Mouse (Mus musculus): ENCODE data around the gene Safb2. TPM values are rescaled to one million over a fixed set of nuclear protein-coding genes. Genes with fewer than 3 reads are reported as not detected.
A peak's percentile ranks its signal among the peaks of the same experiment; 100 is the strongest.
"Not testable (repeated sequence)": the region's sequence is repeated elsewhere in the genome, so short reads cannot be mapped to it uniquely, and the experiment has no call there.

Gene Safb2
- 25.4 and 28.8 TPM in 2 replicates for polyA plus RNA-seq (2015; fragmentation: Nextera tagmentation; extraction: Ambion mirVana)

GRCm38 (mm10) chr17:56584257-56585130 is at the start of gene Safb2, which contains the start of gene Safb:
Gene Safb2, minus strand, starts transcription at chr17:56584585.
Gene Safb, plus strand, starts transcription at chr17:56584825.
- ATAC-seq (ENCODE audit: low FRiP score, low TSS enrichment) (peak; percentile 95), DNase-seq (ENCODE audit: low spot score) (peak; percentile 99)
- no peaks in the 10 kb centered on the region for H3K27me3 ChIP-seq (ENCODE audit: control insufficient read depth, insufficient read depth, low read length)
- peak; percentile 16; the same call in 1 of the 2 replicates for TF ChIP-seq CTCF (IDR thresholded peaks at IDR 0.05; ENCODE audit: low read depth)
- no peak for TF ChIP-seq EP300 (optimal IDR thresholded peaks at IDR 0.05)
- H3K27ac ChIP-seq (replicated peaks), result peak within 1 kb of the TSS; percentile 98
- H3K4me3 ChIP-seq (ENCODE audit: low read depth, low read length), result peak within 1 kb of the TSS; percentile 93
- peaks cover 15% of the 10 kb centered on the region; the same call in 1 of the 2 replicates for H3K36me3 ChIP-seq (ENCODE audit: control insufficient read depth, insufficient read depth, low read length)
- peak within 1 kb of the TSS; percentile 86 for H3K4me2 ChIP-seq (replicated peaks; ENCODE audit: low read depth)
- peaks cover 14% of the 10 kb centered on the region; the same call in 1 of the 2 replicates for H3K4me1 ChIP-seq (replicated peaks; ENCODE audit: control insufficient read depth, insufficient read depth)
- no peaks in the 10 kb centered on the region for H3K9me3 ChIP-seq (ENCODE audit: control insufficient read depth, low read length)
- peak within 1 kb of the TSS; percentile 97 for H3K9ac ChIP-seq (ENCODE audit: low read length)
- under 1% methylated on average over 87 of the region's 101 CpGs for WGBS

DNA sequence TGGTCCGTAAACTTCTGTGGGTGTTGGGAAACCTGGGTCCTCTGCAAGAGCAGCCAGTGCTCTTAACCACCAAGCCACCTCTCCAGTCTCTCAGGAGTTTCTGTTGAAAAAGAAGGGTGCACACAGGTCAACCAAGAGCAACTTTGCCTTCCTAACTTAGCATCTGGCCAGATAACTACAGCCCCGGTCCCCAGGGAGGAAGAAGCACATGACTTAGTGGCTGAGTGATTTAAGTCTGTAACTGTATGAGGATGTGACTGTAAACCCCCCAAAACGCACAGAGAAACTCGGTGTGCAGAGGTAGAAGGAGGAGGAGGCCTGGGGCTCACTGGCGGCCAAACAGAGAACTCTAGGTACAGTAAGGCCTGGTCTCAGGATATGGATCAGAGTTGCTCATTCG is 49.6 kb upstream of the Safb2 start:
- no peak for DNase-seq (ENCODE audit: low spot score)
- ATAC-seq (ENCODE audit: low FRiP score, low TSS enrichment), result no peak
- Histone ChIP-seq H3K27me3 (ENCODE audit: control insufficient read depth, insufficient read depth, low read length) (no peaks in the 10 kb centered on the region), H3K9me3 (ENCODE audit: control insufficient read depth, low read length) (no peaks in the 10 kb centered on the region), H3K4me2 (replicated peaks; ENCODE audit: low read depth) (no peak overlapping the region), H3K27ac (replicated peaks) (no peak overlapping the region), H3K36me3 (ENCODE audit: control insufficient read depth, insufficient read depth, low read length) (no peaks in the 10 kb centered on the region), H3K4me1 (replicated peaks; ENCODE audit: control insufficient read depth, insufficient read depth) (no peaks in the 10 kb centered on the region), H3K4me3 (ENCODE audit: low read depth, low read length) (no peak overlapping the region), H3K9ac (ENCODE audit: low read length) (no peak overlapping the region)
- WGBS, result 82% methylated on average over 6 of the region's 6 CpGs
- TF ChIP-seq EP300 (optimal IDR thresholded peaks at IDR 0.05) (no peak), CTCF (IDR thresholded peaks at IDR 0.05; ENCODE audit: low read depth) (no peak)

- ATAC-seq (ENCODE audit: low FRiP score, low TSS enrichment), result no peak
- 25% methylated on average over 4 of the region's 4 CpGs for WGBS
- no peaks in the 10 kb centered on the region for H3K4me1 ChIP-seq (replicated peaks; ENCODE audit: control insufficient read depth, insufficient read depth)
Observed at GRCm38 (mm10) chr17:56631807-56632206, 47.4 kb upstream of the Safb2 start.

GRCm38 (mm10) chr17:56629800-56630781 is 45.7 kb upstream of the Safb2 start:
- not testable (repeated sequence) for H3K4me3 ChIP-seq (ENCODE audit: low read depth, low read length); H3K9me3 ChIP-seq (ENCODE audit: control insufficient read depth, low read length); H3K4me2 ChIP-seq (replicated peaks; ENCODE audit: low read depth); H3K36me3 ChIP-seq (ENCODE audit: control insufficient read depth, insufficient read depth, low read length); H3K27me3 ChIP-seq (ENCODE audit: control insufficient read depth, insufficient read depth, low read length); H3K9ac ChIP-seq (ENCODE audit: low read length); DNase-seq (ENCODE audit: low spot score); H3K27ac ChIP-seq (replicated peaks); ATAC-seq (ENCODE audit: low FRiP score, low TSS enrichment); H3K4me1 ChIP-seq (replicated peaks; ENCODE audit: control insufficient read depth, insufficient read depth)
- 78% methylated on average over 24 of the region's 27 CpGs for WGBS

More at GRCm38 (mm10) chr17:56631807-56632206, 47.4 kb upstream of the Safb2 start:
- Histone ChIP-seq H3K4me2 (replicated peaks; ENCODE audit: low read depth) (no peak overlapping the region), H3K9me3 (ENCODE audit: control insufficient read depth, low read length) (no peaks in the 10 kb centered on the region), H3K9ac (ENCODE audit: low read length) (no peak overlapping the region), H3K4me3 (ENCODE audit: low read depth, low read length) (no peak overlapping the region), H3K27me3 (ENCODE audit: control insufficient read depth, insufficient read depth, low read length) (no peaks in the 10 kb centered on the region), H3K27ac (replicated peaks) (no peak overlapping the region), H3K36me3 (ENCODE audit: control insufficient read depth, insufficient read depth, low read length) (no peaks in the 10 kb centered on the region)
- no peak for TF ChIP-seq CTCF (IDR thresholded peaks at IDR 0.05; ENCODE audit: low read depth)
- no peak for DNase-seq (ENCODE audit: low spot score)

- Histone ChIP-seq H3K27ac (replicated peaks) (peak within 1 kb of the TSS; percentile 78), H3K27me3 (ENCODE audit: control insufficient read depth, insufficient read depth, low read length) (no peaks in the 10 kb centered on the region), H3K9ac (ENCODE audit: low read length) (peak within 1 kb of the TSS; percentile 31), H3K9me3 (ENCODE audit: control insufficient read depth, low read length) (no peaks in the 10 kb centered on the region), H3K36me3 (ENCODE audit: control insufficient read depth, insufficient read depth, low read length) (no peaks in the 10 kb centered on the region), H3K4me3 (ENCODE audit: low read depth, low read length) (peak within 1 kb of the TSS; percentile 94), H3K4me2 (replicated peaks; ENCODE audit: low read depth) (peak within 1 kb of the TSS; percentile 95), H3K4me1 (replicated peaks; ENCODE audit: control insufficient read depth, insufficient read depth) (peaks cover 4% of the 10 kb centered on the region; the same call in 1 of the 2 replicates)
- DNase-seq (ENCODE audit: low spot score) (peak; percentile 52), ATAC-seq (ENCODE audit: low FRiP score, low TSS enrichment) (peak; percentile 22)
- 9% methylated on average over 26 of the region's 26 CpGs for WGBS
- no peak for TF ChIP-seq EP300 (optimal IDR thresholded peaks at IDR 0.05)
- TF ChIP-seq CTCF (IDR thresholded peaks at IDR 0.05; ENCODE audit: low read depth), result no peak
Observed at GRCm38 (mm10) chr17:56627530-56628277, 43.3 kb upstream of the Safb2 start, which contains the start of gene Catsperd. Gene Catsperd, plus strand, starts transcription at chr17:56628143.

Data from stomach, postnatal 0 days (tissue).